ENCODE assay signal across 11 mouse cellular contexts in the genomic region with DNA sequence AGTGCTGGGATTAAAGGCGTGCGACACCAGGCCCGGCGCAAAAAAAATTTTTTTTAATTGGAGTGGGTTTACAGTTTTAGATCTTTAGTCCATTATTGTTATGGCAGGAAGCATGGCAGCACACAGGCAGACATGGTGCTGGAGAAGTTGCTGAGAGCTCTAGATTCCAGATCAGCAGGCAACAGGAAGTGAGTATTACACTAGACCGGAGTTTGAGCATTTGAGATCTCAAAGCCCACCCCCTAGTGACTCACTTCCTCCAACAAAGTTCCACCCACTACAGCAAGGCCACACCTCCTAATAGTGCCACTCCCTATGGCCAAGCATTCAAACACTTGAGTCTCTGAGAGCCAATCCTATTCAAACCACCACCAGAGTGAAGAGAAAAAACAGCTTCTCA. TPM values are rescaled to one million over a fixed set of nuclear protein-coding genes. Genes with fewer than 3 reads are reported as not detected.
DNase-seq lines count a peak whose midpoint lies in the region; ATAC-seq lines count a peak whose summit lies in the region.
"Had no signal": no experiment of that assay in that cellular context is flagged by ENCODE, and none has a peak within 500 bp of the region (broad histone marks: within the 10 kb centered on the region; RNA-seq: fewer than 3 reads in every experiment).

No protein-coding gene starts in this region.

- H3K9me3 ChIP-seq in heart, embryonic 11.5 days (replicated peaks; ENCODE audit: control insufficient read depth, low read length): no peaks in the 10 kb centered on the region
- no peaks in the 10 kb centered on the region for H3K9me3 ChIP-seq in liver, embryonic 13.5 days (replicated peaks)
- H3K9me3 ChIP-seq in forebrain, embryonic 10.5 days: peaks cover 5% of the 10 kb centered on the region; the same call in 1 of the 2 replicates

- ATAC-seq in heart, embryonic 11.5 days (replicated peaks; ENCODE audit: insufficient number of reproducible peaks, low FRiP score, low TSS enrichment): 0 out of 2 replicates have a peak, but pooled peaks have one; percentile 78
- ATAC-seq in liver, embryonic 13.5 days (ENCODE audit: low read depth): peak; percentile 67
- peak; percentile 70; the same call in 1 of the 2 replicates for ATAC-seq in neutrophil, adult 5-6 weeks (ENCODE audit: extremely low read depth, insufficient number of reproducible peaks, low FRiP score, poor library complexity, severe bottlenecking)
- ATAC-seq: forebrain, embryonic 14.5 days had no signal

- no peaks in the 10 kb centered on the region for H3K4me1 ChIP-seq in heart, embryonic 11.5 days (ENCODE audit: control insufficient read depth, insufficient read depth, low read length)
- H3K4me1 ChIP-seq in liver, embryonic 13.5 days (replicated peaks): peaks cover 40% of the 10 kb centered on the region
- peaks cover 9% of the 10 kb centered on the region; the same call in 1 of the 2 replicates for H3K4me1 ChIP-seq in forebrain, embryonic 10.5 days

- peak overlapping the region; percentile 31; the same call in 1 of the 2 replicates for H3K27ac ChIP-seq in heart, embryonic 11.5 days (ENCODE audit: low read depth, low read length)
- peak overlapping the region; percentile 88 for H3K27ac ChIP-seq in liver, embryonic 13.5 days
- no peak overlapping the region for H3K27ac ChIP-seq in forebrain, embryonic 10.5 days

- 89% methylated on average over 5 of the region's 5 CpGs for WGBS in heart, embryonic 11.5 days (ENCODE audit: insufficient replicate concordance)
- WGBS in liver, embryonic 13.5 days (ENCODE audit: insufficient replicate concordance): 80% methylated on average over 5 of the region's 5 CpGs
- 90% methylated on average over 5 of the region's 5 CpGs for WGBS in forebrain, embryonic 10.5 days

- H3K36me3 ChIP-seq in heart, embryonic 11.5 days (ENCODE audit: control insufficient read depth, insufficient read depth, low read length): no peaks in the 10 kb centered on the region
- no peaks in the 10 kb centered on the region for H3K36me3 ChIP-seq in liver, embryonic 13.5 days
- peaks cover 12% of the 10 kb centered on the region for H3K36me3 ChIP-seq in forebrain, embryonic 10.5 days (replicated peaks)

- H3K27me3 ChIP-seq in heart, embryonic 11.5 days (ENCODE audit: control insufficient read depth, insufficient read depth, low read length): no peaks in the 10 kb centered on the region
- H3K27me3 ChIP-seq in liver, embryonic 13.5 days: no peaks in the 10 kb centered on the region
- H3K27me3 ChIP-seq in forebrain, embryonic 10.5 days (ENCODE audit: poor library complexity, severe bottlenecking): no peaks in the 10 kb centered on the region

- H3K4me3 ChIP-seq in heart, embryonic 11.5 days (ENCODE audit: low read depth, low read length): no peak overlapping the region
- no peak overlapping the region for H3K4me3 ChIP-seq in liver, embryonic 13.5 days (replicated peaks)
- no peak overlapping the region for H3K4me3 ChIP-seq in forebrain, embryonic 10.5 days

- H3K9ac ChIP-seq in heart, embryonic 11.5 days (ENCODE audit: low read depth, low read length): no peak overlapping the region
- H3K9ac ChIP-seq in liver, embryonic 13.5 days: no peak overlapping the region

- DNase-seq in heart, adult 9 months (ENCODE audit: low spot score in 2 of 2): no peak
- peak; percentile 53 for DNase-seq in c-Kit-negative CD71-positive TER-119-positive erythroid progenitor cells, embryonic 14.5 days (ENCODE audit: low read depth, low spot score)
- DNase-seq in liver, embryonic 13.5 days: peak; percentile 60
- no peak for DNase-seq in cerebellum, adult 18-20 months
- DNase-seq in kidney, adult 9 months: no peak
- no peak for DNase-seq in forebrain, embryonic 10.5 days (ENCODE audit: extremely low spot score, low spot score)
- DNase-seq: adrenal gland, postnatal 25 days; embryo, embryonic 11 days had no signal

- H3K4me2 ChIP-seq in heart, embryonic 11.5 days: no peak overlapping the region
- H3K4me2 ChIP-seq in liver, embryonic 13.5 days: peak overlapping the region; percentile 17; the same call in 1 of the 2 replicates

RNA-seq across cellular contexts. Expression of a gene that starts 12.8 kb away (rescaled TPM):
- 33.6 and 40.8 TPM in 2 replicates for polyA plus RNA-seq in heart, embryonic 11.5 days (2014; fragmentation: Nextera tagmentation; extraction: Ambion mirVana)
- 35.8 and 49.1 TPM in 2 replicates for polyA plus RNA-seq in liver, embryonic 13.5 days (2015; fragmentation: Nextera tagmentation; extraction: Ambion mirVana)
- total RNA-seq in neutrophil, adult 5-6 weeks (2017): 119 and 126 TPM in 2 replicates
- polyA plus RNA-seq in forebrain, embryonic 10.5 days (2016; fragmentation: Nextera tagmentation; extraction: Ambion mirVana): 59.1 and 59.3 TPM in 2 replicates

RNA-seq across cellular contexts. Expression of a gene that starts 45.9 kb away (rescaled TPM):
- 13.6 and 14.8 TPM in 2 replicates for polyA plus RNA-seq in heart, embryonic 11.5 days (2014; fragmentation: Nextera tagmentation; extraction: Ambion mirVana)
- 1.9 TPM in 2 replicates for polyA plus RNA-seq in liver, embryonic 13.5 days (2015; fragmentation: Nextera tagmentation; extraction: Ambion mirVana)
- total RNA-seq in neutrophil, adult 5-6 weeks (2017): 0.61 and 3.5 TPM in 2 replicates
- 9.0 and 9.9 TPM in 2 replicates for polyA plus RNA-seq in forebrain, embryonic 10.5 days (2016; fragmentation: Nextera tagmentation; extraction: Ambion mirVana)

Comparison
In these comparisons a context has a peak if more than half of its experiments do, and no peak if none do; other contexts are left out.
1. DNase-seq: peak in c-Kit-negative CD71-positive TER-119-positive erythroid progenitor cells, embryonic 14.5 days (single experiment) and liver, embryonic 13.5 days (single experiment); none in heart, adult 9 months (0 of 2), cerebellum, adult 18-20 months (0 of 2), kidney, adult 9 months (single experiment) and forebrain, embryonic 10.5 days (single experiment).
2. Peak in every context shown above with its lines, with median percentiles within 50 percentile points of each other: ATAC-seq.